Mouse (Mus musculus) small intestine, adult 10 weeks (tissue): ENCODE data around the gene Atxn3. TPM values are rescaled to one million over a fixed set of nuclear protein-coding genes. Genes with fewer than 3 reads are reported as not detected.

Experiments used
- polyA plus RNA-seq: library from polyadenylated mRNA; stranded (reverse); fragments of 350-450 nt; fragmentation: Illumina TruSeq; extraction: RNeasy Lipid Tissue Mini Kit (QIAGEN cat#74804); gene quantifications from one replicate; pipeline ENCODE4 v1.2.3, GENCODE M21; 2014; ENCODE audit warnings: low replicate concordance

Gene Atxn3
- 32.0 TPM for polyA plus RNA-seq

DNA sequence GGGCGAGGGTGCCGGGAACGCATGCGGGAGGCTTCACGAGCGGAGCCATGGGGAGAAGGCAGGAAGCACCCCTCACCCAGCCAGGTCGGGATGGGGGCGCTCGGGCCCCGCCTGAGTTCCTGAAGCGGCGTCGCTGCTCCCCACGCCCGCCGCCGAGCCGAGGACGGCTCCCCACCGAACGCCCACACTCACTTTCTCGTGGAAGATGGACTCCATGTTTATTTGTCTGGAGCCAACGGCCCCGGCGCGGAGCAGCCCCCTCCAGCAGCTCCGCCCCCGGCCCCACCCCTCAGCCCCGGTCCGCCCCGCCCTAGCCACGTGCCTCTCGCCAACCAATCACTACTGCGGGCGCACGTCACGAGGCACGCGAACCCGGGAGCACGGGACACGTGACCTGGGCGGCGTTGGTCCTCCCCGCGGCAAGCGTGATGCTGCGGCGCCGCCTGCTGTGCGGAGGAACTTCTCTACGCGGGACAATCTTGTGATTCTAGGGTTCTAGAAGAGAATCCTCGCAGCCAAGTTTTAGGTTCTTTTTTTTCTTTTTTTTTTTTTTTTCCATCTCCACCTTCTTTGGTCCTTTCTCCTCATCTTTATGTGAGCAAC, at the start of gene Atxn3:
Atxn3 (minus strand) TSS at position 305 of the 603 bp plus-strand sequence.

DNA sequence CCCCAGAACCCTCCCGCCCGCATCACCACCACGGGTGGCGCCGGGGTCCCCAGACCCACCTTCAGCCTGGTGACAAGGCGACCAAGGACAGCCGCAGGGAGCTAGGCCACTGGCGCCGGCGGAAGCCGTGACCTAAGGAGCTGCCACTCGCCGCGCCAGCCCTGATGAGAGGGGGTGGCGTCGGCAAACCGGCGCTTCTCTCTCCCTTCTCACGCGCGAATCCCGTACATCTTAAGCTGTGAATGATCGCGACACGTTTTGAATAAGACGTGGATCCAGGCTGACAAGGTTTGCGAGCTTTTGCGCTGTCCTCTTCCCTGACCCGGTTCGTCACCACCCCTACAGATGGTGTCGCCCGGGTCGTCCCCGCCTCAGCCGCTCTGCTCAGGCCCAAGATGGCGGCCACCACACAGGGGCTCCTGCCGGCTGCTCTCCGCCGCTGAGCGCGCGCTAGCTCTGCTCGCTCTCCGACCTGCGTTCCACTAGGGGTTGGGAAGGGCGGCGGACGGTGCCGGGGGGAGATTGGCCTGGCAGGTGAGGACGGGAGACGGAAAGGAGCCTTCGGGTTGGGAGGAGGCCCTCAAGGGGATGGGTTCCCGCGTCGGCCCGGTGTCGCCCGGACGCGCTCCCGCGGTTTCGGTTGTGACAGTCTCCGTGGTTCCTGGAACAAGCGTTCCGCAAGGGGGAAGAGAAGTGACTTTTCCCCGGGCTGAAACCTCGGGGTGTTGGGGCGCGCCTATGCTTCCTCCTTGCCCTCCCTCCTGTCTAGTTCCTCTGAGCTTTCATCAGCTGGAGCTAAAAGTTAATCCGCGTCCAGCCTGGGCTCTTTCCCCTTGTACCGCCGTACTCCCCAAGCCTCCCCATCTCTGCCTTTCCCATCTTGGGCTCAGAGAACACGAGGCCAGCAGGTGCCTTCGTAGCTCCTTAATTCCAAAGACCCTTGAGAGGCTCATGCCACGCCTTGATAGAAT, 17.8 kb upstream of the Atxn3 start, which contains the start of gene Cpsf2:
Cpsf2 (plus strand) TSS at position 388 of the 971 bp plus-strand sequence.

DNA sequence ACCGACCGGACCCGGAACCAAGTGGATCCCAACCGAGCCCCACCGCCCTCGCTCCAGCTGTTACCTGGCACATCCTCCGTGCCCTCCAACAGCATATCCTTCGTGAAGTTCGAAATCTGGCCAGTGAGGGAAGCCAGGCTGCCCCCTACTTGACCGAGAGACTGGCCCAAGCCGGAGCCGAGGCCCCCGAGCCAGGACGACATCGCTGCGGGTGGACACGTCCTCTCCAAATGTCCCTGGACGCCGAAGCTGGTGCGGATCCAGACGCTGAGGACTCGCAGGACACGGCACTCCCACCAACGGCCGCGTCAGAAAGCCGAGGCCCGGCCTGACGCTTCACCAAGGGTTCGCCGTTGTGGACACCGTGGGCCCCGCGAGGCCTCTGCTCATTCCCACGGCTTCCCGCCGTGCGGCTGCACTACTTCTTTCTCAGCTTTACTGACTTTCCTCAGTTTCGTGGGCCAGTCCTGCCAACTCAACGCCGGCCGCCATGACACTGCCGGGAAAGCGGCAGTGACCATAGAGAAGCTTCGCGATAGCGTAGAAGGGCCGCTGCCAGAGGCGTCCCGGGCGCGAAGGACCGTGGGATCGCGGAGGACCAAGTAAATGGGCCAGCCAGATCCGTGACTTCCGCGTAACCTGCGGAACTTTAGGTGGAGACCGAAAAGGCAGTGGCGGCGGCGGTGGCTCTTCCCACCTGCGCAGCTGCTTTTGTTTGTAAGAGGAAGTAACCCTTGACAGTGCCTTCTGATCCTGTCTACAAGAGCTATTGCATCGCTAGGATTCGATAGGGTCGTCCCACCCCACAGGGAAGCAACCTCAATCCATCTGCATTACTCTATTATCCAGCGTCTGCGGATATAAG, 45.2 kb downstream of the Atxn3 start, which contains the start of gene Trip11:
Trip11 (minus strand) TSS at position 642 of the 865 bp plus-strand sequence.

Other genes with a start within 250 kb of the Atxn3 start
- gene Tc2n, start 239.7 kb downstream of the Atxn3 start, polyA plus RNA-seq: 24.5 TPM
- 17.9 TPM for gene Fbln5, start 139.2 kb downstream of the Atxn3 start, polyA plus RNA-seq
- 44.2 TPM for gene Trip11, start 45.0 kb downstream of the Atxn3 start, polyA plus RNA-seq
- 21.5 TPM for gene Cpsf2, start 17.7 kb upstream of the Atxn3 start, polyA plus RNA-seq
- gene Slc24a4, start 170.5 kb upstream of the Atxn3 start, polyA plus RNA-seq: not detected